Mouse (Mus musculus) heart, postnatal 0 days (tissue): ENCODE measurements around the gene Primpol. TPM values are rescaled to one million over a fixed set of nuclear protein-coding genes. Genes with fewer than 3 reads are reported as not detected.

Source experiments
- ATAC-seq: fragments of 200-750 bp; cut with Nextera tagmentation; 2 replicates; pipeline ENCODE4 v1.8.0; 2017; ENCODE audit warnings: low read depth, moderate number of reproducible peaks, moderate library complexity; ENCODE audit not compliant: insufficient read depth
- DNase-seq: peaks from one replicate; pipeline ENCODE4 v3.0.0-alpha.2; 2016; ENCODE audit warnings: low spot score
- H3K27ac ChIP-seq: fragments of 300-500 bp; sonication (generic); 2 replicates; pipeline ENCODE4 v1.5.1; 2014; ENCODE audit warnings: low read depth, mild to moderate bottlenecking
- H3K27me3 ChIP-seq: fragments of 300-500 bp; sonication (generic); 2 replicates; pipeline ENCODE4 v1.6.1; 2014; ENCODE audit warnings: low read length, mixed read lengths; ENCODE audit not compliant: control insufficient read depth, insufficient read depth
- H3K36me3 ChIP-seq: fragments of 300-500 bp; sonication (generic); replicated peaks from 2 replicates; pipeline ENCODE4 v1.6.1; 2014; ENCODE audit warnings: low read length, mixed read lengths; ENCODE audit not compliant: control insufficient read depth, insufficient read depth
- H3K4me1 ChIP-seq: fragments of 300-500 bp; sonication (generic); 2 replicates; pipeline ENCODE4 v1.6.1; 2014; ENCODE audit warnings: antibody characterized with exemption; ENCODE audit not compliant: control insufficient read depth, insufficient read depth
- H3K4me2 ChIP-seq: fragments of 300-500 bp; sonication (generic); 2 replicates; pipeline ENCODE4 v1.6.1; 2014; ENCODE audit warnings: low read depth, mild to moderate bottlenecking, low read length, moderate library complexity
- H3K4me3 ChIP-seq: fragments of 300-500 bp; sonication (generic); 2 replicates; pipeline ENCODE4 v1.5.1; 2014; ENCODE audit warnings: low read depth, low read length
- H3K9ac ChIP-seq: fragments of 300-500 bp; sonication (generic); replicated peaks from 2 replicates; pipeline ENCODE4 v1.6.1; 2014; ENCODE audit warnings: low read depth, low read length, mixed read lengths
- H3K9me3 ChIP-seq: fragments of 300-500 bp; sonication (generic); replicated peaks from 2 replicates; pipeline ENCODE4 v1.6.1; 2016; ENCODE audit warnings: low read length; ENCODE audit not compliant: control insufficient read depth
- CTCF ChIP-seq: IDR thresholded peaks from 2 replicates; pipeline ENCODE4 v1.5.1; 2016; ENCODE audit warnings: antibody characterized with exemption, control low read depth, low read depth
- EP300 ChIP-seq: IDR thresholded peaks from 2 replicates; pipeline ENCODE4 v1.6.1; 2016; ENCODE audit warnings: antibody characterized with exemption, low read depth
- WGBS: fragments of 180-500 bp; shearing (Covaris S2); extraction: QIAGEN DNeasy Blood & Tissue Kit; methylation state at CpG from one replicate; pipeline ENCODE4 v1.1.7; 2014; 5-methylcytosine and 5-hydroxymethylcytosine counted together
- polyA plus RNA-seq: library from polyadenylated mRNA; unstranded; fragments of >200 nt; fragmentation: Nextera tagmentation; extraction: Ambion mirVana; gene quantifications from 2 replicates; pipeline ENCODE4 v1.2.1, GENCODE M21; 2015
- total RNA-seq: library from RNA; depleted of rRNA; stranded (reverse); fragments of >200 nt; gene quantifications from 2 replicates; pipeline ENCODE4 v1.2.3, GENCODE M21; 2014; ENCODE audit warnings: low replicate concordance

Gene Primpol
- total and polyA plus RNA-seq, 2 experiments from 2014 or later: 2.9 to 3.4 TPM

DNA sequence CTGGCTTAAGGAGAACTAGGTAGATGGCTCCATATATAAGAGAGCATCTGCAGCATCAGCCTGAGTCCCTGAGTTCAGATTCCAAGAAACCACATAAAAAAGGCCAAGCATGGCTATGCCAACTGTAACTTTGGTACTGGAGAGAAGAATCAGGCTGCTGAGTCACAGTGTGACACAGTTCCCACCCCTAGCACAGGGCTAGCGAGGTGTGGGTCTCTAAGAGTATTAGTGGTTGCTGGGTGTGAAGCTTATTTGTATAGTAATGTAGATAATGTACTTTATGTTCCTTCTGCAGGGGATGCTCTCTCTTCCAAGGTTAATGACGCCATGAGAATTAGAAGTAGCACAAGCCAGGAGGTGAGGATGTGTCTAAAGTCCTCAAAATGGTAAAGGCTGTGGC, 20.5 kb downstream of the Primpol start:
- 88% methylated on average over 2 of the region's 2 CpGs for WGBS
- Histone ChIP-seq H3K27me3 (no peaks in the 10 kb centered on the region), H3K4me2 (no peak overlapping the region), H3K27ac (no peak overlapping the region), H3K9ac (no peak overlapping the region), H3K4me1 (peaks cover 7% of the 10 kb centered on the region; the same call in 1 of the 2 replicates), H3K36me3 (0 out of 2 replicates have a peak, but pooled peaks cover 3% of the 10 kb centered on the region), H3K4me3 (no peak overlapping the region), H3K9me3 (no peaks in the 10 kb centered on the region)
- no peak for TF ChIP-seq EP300
- no peak for TF ChIP-seq CTCF
- DNase-seq (no peak), ATAC-seq (no peak)

DNA sequence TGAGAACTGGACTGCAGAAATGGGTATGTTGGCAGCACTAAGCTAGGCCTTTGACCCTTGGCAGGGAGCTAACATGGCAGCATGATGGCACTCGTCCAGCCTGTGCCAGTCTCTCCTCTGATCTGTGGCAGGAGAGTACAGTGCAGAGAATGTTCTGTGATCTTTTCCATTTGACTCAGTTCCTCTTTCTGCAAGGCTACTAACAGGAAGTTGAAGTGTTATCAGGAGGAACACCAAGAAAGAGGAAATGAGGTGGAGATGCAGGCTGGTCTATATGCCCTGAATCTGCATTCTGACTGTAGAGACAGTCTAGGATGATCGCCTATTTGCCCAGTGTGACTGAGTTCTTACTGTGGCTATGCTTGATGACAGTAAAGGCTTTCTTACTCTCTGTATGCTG, 21.4 kb downstream of the Primpol start:
- no peak overlapping the region for H3K4me3 ChIP-seq
- no peaks in the 10 kb centered on the region for H3K27me3 ChIP-seq
- H3K9ac ChIP-seq: no peak overlapping the region
- no peaks in the 10 kb centered on the region for H3K9me3 ChIP-seq
- H3K4me1 ChIP-seq: peaks cover 7% of the 10 kb centered on the region; the same call in 1 of the 2 replicates
- H3K4me2 ChIP-seq: no peak overlapping the region
- WGBS: 78% methylated on average over 2 of the region's 2 CpGs
- no peak overlapping the region for H3K27ac ChIP-seq
- H3K36me3 ChIP-seq: 0 out of 2 replicates have a peak, but pooled peaks cover 3% of the 10 kb centered on the region
- no peak for DNase-seq
- TF ChIP-seq EP300: no peak
- no peak for TF ChIP-seq CTCF
- ATAC-seq: no peak

DNA sequence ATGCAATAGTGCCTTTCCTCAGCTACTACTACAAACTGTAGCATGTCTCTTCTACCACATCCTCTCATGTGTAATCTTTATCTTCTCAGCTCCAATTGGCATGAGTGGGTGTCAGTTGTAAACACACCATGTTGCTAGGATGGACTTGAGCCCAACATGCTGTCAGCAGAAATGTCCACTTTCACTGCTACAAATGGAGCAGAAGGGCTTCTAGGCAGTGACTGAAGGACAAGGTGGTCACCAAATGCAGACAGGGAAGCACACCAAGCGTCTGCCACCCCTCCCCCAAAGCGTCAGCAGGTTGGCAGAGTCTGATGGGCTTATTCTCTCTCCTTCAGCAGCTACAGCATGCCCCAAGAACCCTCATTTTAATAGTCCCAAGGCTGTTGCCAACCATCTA, 23.2 kb downstream of the Primpol start:
- Histone ChIP-seq H3K9ac (no peak overlapping the region), H3K27ac (no peak overlapping the region), H3K9me3 (no peaks in the 10 kb centered on the region), H3K4me1 (peaks cover 4% of the 10 kb centered on the region; the same call in 1 of the 2 replicates), H3K4me3 (no peak overlapping the region), H3K36me3 (0 out of 2 replicates have a peak, but pooled peaks cover 9% of the 10 kb centered on the region), H3K27me3 (no peaks in the 10 kb centered on the region), H3K4me2 (no peak overlapping the region)
- 38% methylated on average over 2 of the region's 2 CpGs for whole genome bisulfite sequencing
- TF ChIP-seq CTCF (no peak), EP300 (no peak)
- DNase-seq (peak; percentile 29), ATAC-seq (peak; percentile 78)

DNA sequence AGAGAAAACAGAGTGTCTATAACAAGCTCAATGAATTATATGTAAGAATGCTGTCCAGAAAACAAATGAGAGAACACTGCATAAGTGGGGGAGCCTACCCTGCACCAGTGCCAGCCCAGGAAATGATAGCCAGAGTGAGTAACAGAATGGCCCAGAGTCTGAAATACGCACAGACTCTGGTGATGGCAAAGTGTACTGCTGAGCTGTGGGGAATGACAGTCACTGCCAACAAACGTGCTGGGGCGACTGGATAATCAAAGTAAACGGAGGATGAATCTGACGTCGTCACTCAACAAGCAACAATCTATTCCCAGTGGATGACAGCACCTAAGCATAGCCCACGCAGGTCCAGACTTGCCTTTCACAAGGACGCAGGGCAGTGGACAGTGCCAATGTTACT, 23.9 kb downstream of the Primpol start:
- H3K27ac ChIP-seq: no peak overlapping the region
- no peak overlapping the region for H3K4me3 ChIP-seq
- ATAC-seq (peak; percentile 36; the same call in 1 of the 2 replicates), DNase-seq (peak; percentile 17)
- H3K4me1 ChIP-seq: peaks cover 4% of the 10 kb centered on the region; the same call in 1 of the 2 replicates
- no peaks in the 10 kb centered on the region for H3K9me3 ChIP-seq
- WGBS: 42% methylated on average over 8 of the region's 8 CpGs
- no peak overlapping the region for H3K9ac ChIP-seq
- H3K27me3 ChIP-seq: no peaks in the 10 kb centered on the region
- 0 out of 2 replicates have a peak, but pooled peaks cover 9% of the 10 kb centered on the region for H3K36me3 ChIP-seq
- TF ChIP-seq EP300 (no peak), CTCF (no peak)
- no peak overlapping the region for H3K4me2 ChIP-seq

DNA sequence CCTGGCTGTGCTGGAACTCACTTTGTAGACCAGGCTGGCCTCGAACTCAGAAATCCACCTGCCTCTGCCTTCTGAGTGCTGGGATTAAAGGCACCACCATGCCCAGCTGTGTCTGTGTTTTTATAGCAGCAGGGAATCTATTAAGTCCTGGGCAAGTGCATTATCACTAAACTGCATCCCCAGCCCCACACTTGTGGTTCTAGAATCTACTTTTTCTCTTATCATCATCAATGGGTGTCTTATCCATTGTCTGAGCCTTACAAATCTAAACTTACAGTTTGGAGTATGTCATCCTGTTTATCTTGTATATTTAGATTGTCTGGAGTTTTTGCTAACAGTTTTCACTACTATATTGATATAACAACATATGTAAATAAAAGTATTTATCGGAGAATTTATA, 28.3 kb downstream of the Primpol start:
- Histone ChIP-seq H3K27me3 (no peaks in the 10 kb centered on the region), H3K4me1 (0 out of 2 replicates have a peak, but pooled peaks cover 4% of the 10 kb centered on the region), H3K27ac (no peak overlapping the region), H3K4me2 (no peak overlapping the region), H3K36me3 (peaks cover 6% of the 10 kb centered on the region; the same call in 1 of the 2 replicates), H3K9ac (no peak overlapping the region), H3K9me3 (no peaks in the 10 kb centered on the region), H3K4me3 (no peak overlapping the region)
- TF ChIP-seq EP300 (no peak), CTCF (no peak)
- WGBS: 96% methylated on average over 2 of the region's 2 CpGs
- ATAC-seq (no peak), DNase-seq (no peak)

DNA sequence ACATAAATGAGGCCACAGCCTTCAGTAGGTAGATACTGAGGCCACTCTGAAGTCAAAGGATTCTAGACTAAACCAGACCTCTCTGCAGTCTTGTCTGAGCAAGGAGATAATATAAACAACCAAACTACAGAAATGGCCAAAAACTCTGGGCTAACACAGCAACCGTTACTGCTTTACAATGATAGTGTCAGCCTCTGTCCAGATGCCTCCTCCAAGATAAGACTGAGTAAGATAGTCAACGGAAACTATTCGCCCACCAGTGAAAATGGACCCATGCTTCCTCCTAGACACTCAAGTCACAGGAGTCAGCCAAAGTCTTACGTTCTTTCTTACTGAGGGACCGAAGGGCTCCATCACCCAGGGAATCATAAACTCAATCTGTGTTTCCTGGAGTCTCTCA, 29.1 kb downstream of the Primpol start:
- DNase-seq: no peak
- 66% methylated on average over 5 of the region's 5 CpGs for WGBS
- no peak for TF ChIP-seq CTCF
- no peak for TF ChIP-seq EP300
- Histone ChIP-seq H3K36me3 (peaks cover 6% of the 10 kb centered on the region; the same call in 1 of the 2 replicates), H3K27me3 (no peaks in the 10 kb centered on the region), H3K9me3 (no peaks in the 10 kb centered on the region), H3K4me1 (no peaks in the 10 kb centered on the region), H3K27ac (no peak overlapping the region), H3K9ac (no peak overlapping the region), H3K4me2 (no peak overlapping the region), H3K4me3 (no peak overlapping the region)
- no peak for ATAC-seq
